Mouse (Mus musculus) megakaryocyte-erythroid progenitor cell, adult 5-6 weeks (primary cell): Measurements from ENCODE around the gene Trmo. TPM values are rescaled to one million over a fixed set of nuclear protein-coding genes. Genes with fewer than 3 reads are reported as not detected.

ENCODE experiments used
- ATAC-seq: replicated peaks from 2 replicates; pipeline ENCODE4 v1.8.0; 2016; ENCODE audit warnings: mild to moderate bottlenecking, inconsistent platforms; ENCODE audit not compliant: severe bottlenecking, poor library complexity, low FRiP score, low TSS enrichment
- total RNA-seq, 2 experiments: library from RNA; stranded (forward) in 1 of 2; stranded (reverse) in 1 of 2; fragments of 200-1000, 215-1000 nt in 1 of 2; fragments of >200 nt in 1 of 2; fragmentation: Nextera tagmentation in 1 of 2; gene quantifications; 2 replicates each; pipeline ENCODE4 v1.2.3; 2014 to 2017

Trmo gene
- total RNA-seq, 2 experiments from 2014 or later, result 10.7 to 11.4 TPM

GRCm38 (mm10) chr4:46374869-46375368 lies 14.3 kb downstream of the Trmo start:
- peak; percentile 90 for ATAC-seq

GRCm38 (mm10) chr4:46374455-46374854 lies 14.8 kb downstream of the Trmo start:
- peak; percentile 47 for ATAC-seq

- ATAC-seq, result no peak
Measured at GRCm38 (mm10) chr4:46371030-46371429, 18.2 kb downstream of the Trmo start.

- no peak for ATAC-seq
Measured at GRCm38 (mm10) chr4:46370406-46370805, 18.8 kb downstream of the Trmo start.

- ATAC-seq, result 0 out of 2 replicates have a peak, but pooled peaks have one; percentile 3
Measured at GRCm38 (mm10) chr4:46369070-46369469, 20.2 kb downstream of the Trmo start.

- 0 out of 2 replicates have a peak, but pooled peaks have one; percentile 20 for ATAC-seq
Measured at GRCm38 (mm10) chr4:46367487-46367959, 21.7 kb downstream of the Trmo start.

GRCm38 (mm10) chr4:46364360-46364759 lies 24.9 kb downstream of the Trmo start:
- ATAC-seq, result no peak

GRCm38 (mm10) chr4:46361258-46361657 lies 28.0 kb downstream of the Trmo start:
- no peak for ATAC-seq

GRCm38 (mm10) chr4:46359539-46360253 lies 29.5 kb downstream of the Trmo start:
- ATAC-seq, result no peak

GRCm38 (mm10) chr4:46356351-46357133 lies 32.7 kb downstream of the Trmo start:
- ATAC-seq, result peak; percentile 76

- ATAC-seq, result no peak
Measured at GRCm38 (mm10) chr4:46353045-46353444, 36.2 kb downstream of the Trmo start.

- ATAC-seq, result no peak
Measured at GRCm38 (mm10) chr4:46349530-46349929, 39.7 kb downstream of the Trmo start.

GRCm38 (mm10) chr4:46348897-46349296 lies 40.3 kb downstream of the Trmo start:
- ATAC-seq, result no peak

- ATAC-seq, result no peak
Measured at GRCm38 (mm10) chr4:46347580-46348515, 41.4 kb downstream of the Trmo start.

GRCm38 (mm10) chr4:46347141-46347540 lies 42.1 kb downstream of the Trmo start:
- ATAC-seq, result no peak

GRCm38 (mm10) chr4:46346221-46346620 lies 43.0 kb downstream of the Trmo start:
- no peak for ATAC-seq

GRCm38 (mm10) chr4:46345773-46346100 lies 43.5 kb downstream of the Trmo start:
- no peak for ATAC-seq

- no peak for ATAC-seq
Measured at GRCm38 (mm10) chr4:46345056-46345772, 44.0 kb downstream of the Trmo start.

GRCm38 (mm10) chr4:46344288-46344687 lies 44.9 kb downstream of the Trmo start:
- ATAC-seq, result 0 out of 2 replicates have a peak, but pooled peaks have one; percentile 40
